Mouse (Mus musculus) gonadal fat pad, adult 2 months (tissue): Measurements from ENCODE around the gene Nop16. TPM values are rescaled to one million over a fixed set of nuclear protein-coding genes. Genes with fewer than 3 reads are reported as not detected.
"Not testable (repeated sequence)": the region's sequence is repeated elsewhere in the genome, so short reads cannot be mapped to it uniquely, and the experiment has no call there.

Source experiments
- DNase-seq: peaks from one replicate; pipeline ENCODE4 v3.0.0-alpha.2; 2012; ENCODE audit warnings: low read depth
- polyA plus RNA-seq: library from polyadenylated mRNA; depleted of rRNA; stranded (reverse); fragments of >200 nt; gene quantifications from 2 replicates; pipeline ENCODE4 v1.2.3, GENCODE M21; 2012; rRNA removed

The Nop16 gene
- polyA plus RNA-seq, result 9.0 and 10.0 TPM in 2 replicates

GRCm38 (mm10) chr13:54589996-54590951 is at the start of gene Nop16, which contains the start of gene Higd2a:
TSS of gene Nop16 (minus strand) at chr13:54590090.
TSS of gene Higd2a (plus strand) at chr13:54590207.
- DNase-seq, result peak; percentile 81

GRCm38 (mm10) chr13:54635011-54635410 is 45.1 kb upstream of the Nop16 start:
- peak; percentile 78 for DNase-seq

- no peak for DNase-seq
Observed at GRCm38 (mm10) chr13:54632731-54633277, 42.9 kb upstream of the Nop16 start.

DNA sequence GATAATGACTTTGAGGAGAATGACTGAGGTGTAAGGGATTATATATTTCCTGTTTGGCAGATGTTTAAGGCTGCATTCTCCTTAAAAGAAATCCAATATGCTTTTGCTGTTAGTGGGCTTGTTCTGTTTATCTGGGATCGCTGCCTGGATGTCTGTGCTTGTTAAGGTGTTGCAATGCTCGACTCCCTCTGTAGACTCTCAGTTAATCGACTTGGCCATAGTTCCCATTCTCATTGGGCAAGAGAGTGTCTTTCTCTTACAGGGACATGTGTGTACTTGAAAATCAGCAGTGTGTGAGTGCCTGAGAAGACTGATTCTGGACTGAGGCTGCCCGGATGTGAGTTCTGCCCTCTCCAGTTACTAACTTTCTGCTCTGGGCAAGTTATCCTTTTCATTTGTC is 39.2 kb upstream of the Nop16 start:
- peak; percentile 100 for DNase-seq

GRCm38 (mm10) chr13:54621960-54622521 is 32.2 kb upstream of the Nop16 start:
- no peak for DNase-seq

- DNase-seq, result no peak
Observed at GRCm38 (mm10) chr13:54621155-54621932, 31.5 kb upstream of the Nop16 start, which contains the start of gene Faf2. TSS of gene Faf2 (plus strand) at chr13:54621784.

DNA sequence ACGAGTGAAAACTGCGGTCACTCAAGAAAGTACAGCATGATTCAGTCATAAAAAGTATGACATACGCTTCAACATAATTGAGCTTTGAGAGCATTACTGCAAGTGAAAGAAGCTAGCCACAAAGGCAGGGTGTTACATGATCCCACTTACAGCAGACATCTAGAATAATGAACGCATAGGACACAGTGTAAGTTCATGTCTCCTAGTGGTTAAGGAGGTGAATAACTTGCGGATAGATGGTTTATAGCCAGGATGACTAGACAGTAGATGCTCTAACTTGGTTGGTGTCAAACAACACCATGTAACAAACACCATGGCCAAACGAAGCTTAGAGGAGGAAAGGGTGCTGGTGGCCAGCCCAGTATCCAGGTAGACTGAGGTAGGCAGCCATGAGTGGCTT is 27.1 kb upstream of the Nop16 start:
- no peak for DNase-seq

GRCm38 (mm10) chr13:54616307-54616706 is 26.4 kb upstream of the Nop16 start:
- DNase-seq, result no peak

DNA sequence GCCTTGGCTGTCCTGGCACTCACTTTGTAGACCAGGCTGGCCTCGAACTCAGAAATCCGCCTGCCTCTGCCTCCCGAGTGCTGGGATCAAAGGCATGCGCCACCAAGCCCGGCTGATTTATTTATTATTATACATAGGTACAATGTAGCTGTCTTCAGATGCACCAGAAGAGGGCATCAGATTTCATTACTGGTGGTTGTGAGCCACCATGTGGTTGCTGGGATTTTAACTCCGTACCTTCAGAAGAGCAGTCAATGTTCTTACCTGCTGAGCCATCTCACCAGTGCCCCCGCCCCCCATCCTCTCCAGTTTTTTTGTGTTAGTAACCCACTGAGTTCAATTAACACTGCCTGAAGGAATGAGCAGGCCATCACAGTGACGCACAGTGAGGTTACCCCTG is 23.3 kb upstream of the Nop16 start:
- not testable (repeated sequence) for DNase-seq

DNA sequence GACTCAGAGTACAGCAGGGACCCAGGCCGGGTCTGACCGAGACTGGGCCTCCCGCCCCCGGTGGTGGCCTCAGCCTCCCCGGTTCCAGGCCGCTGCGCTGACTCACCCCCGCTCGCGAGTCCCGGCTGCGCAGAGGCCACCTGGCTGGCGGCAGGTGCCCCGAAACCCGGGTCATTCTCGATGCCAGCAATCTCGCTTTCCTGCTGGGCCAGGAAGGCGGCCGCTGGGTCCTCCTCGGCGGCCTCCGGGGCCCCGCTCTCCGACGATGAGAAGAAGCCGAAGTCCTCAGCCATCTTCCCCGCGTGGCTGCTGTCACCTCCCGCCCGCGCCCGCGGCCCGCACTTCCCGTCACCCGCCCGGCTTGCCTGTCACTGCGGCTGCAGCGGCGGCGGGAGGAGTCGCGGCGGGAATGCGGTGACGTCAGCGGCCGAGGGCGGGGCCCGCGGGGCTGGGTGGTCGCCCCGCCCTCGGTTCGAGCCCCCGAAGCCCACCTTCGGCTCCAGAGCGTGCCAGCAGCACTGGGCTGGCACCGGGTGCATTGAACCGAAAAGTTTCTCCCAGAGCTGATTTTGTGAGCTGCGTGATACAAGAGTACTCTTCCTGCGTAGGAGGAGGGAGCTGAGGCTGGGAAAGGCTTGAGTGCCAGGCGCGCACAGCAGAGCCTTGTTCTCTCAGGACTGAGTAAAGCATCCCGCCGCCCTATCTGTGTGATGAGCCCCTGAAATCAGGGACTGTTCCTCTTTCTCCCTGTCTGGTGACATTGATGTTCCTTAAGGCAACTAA is 21.3 kb upstream of the Nop16 start, which contains the start of gene Cltb:
Cltb (minus strand) TSS at position 373 of the 783 bp plus-strand sequence.
- no peak for DNase-seq

- DNase-seq, result no peak
Observed at GRCm38 (mm10) chr13:54610613-54610971, 20.7 kb upstream of the Nop16 start.

DNA sequence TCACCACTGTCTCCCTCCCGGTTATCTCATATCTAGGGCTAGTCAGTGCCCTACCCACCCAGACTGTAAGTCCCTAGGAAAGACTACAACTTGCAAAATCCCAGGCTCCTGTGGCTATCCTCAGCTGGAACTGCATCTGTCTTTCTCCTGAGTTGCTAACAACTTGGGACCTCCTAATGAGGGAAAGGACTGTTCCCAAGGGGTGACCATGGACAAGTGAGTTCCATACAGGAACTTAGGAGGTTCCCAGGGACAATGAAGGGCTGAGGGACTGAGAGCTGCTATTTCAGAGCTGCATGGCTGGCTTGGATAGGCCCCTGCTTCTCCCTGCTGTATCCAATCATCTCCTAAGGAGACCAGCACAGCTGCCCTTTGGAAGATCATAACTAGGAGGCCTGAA is 19.4 kb upstream of the Nop16 start:
- DNase-seq, result no peak

- DNase-seq, result no peak
Observed at GRCm38 (mm10) chr13:54608666-54609065, 18.8 kb upstream of the Nop16 start.

GRCm38 (mm10) chr13:54608002-54608401 is 18.1 kb upstream of the Nop16 start:
- DNase-seq, result no peak

- no peak for DNase-seq
Observed at GRCm38 (mm10) chr13:54607204-54607603, 17.3 kb upstream of the Nop16 start.

DNA sequence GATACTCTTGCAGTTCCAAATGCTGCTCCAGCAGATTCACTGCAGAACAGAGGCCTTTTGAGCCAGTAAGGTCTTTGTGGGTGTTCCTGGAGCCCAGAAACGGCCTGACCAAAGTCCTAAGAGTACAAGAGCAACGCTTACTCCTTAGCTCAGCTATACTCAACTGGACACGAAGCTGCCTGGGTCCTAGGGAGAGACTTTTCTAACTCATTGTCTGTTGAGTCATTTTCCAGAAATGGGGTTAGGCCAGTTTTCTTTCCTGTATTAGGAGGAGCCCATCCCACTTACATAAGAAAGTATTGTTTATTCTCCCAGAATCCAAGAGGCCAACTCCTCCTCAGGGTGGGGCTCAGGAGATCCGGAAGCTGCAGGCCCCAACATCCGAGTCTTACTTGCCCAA is 15.5 kb upstream of the Nop16 start:
- DNase-seq, result no peak

DNA sequence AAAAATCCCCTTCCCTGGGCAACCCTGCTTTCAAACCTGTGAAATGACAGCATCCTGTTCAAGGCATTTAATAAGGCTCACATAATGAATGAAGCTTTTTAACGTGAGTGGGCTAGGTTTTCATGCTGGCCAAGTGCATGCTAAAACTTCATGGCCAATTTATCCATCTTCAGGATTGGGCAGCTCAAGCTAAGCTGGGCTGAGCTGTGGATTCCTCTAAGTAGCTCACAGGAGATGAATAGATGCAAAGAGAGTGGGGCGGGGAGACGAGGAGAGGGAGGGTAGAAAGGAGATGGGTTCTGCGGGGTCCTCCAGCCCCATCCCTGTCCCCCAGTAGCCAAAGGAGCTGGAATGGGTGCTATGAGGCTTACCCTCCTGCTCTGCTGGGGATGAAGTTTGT is 14.3 kb upstream of the Nop16 start:
- no peak for DNase-seq

DNA sequence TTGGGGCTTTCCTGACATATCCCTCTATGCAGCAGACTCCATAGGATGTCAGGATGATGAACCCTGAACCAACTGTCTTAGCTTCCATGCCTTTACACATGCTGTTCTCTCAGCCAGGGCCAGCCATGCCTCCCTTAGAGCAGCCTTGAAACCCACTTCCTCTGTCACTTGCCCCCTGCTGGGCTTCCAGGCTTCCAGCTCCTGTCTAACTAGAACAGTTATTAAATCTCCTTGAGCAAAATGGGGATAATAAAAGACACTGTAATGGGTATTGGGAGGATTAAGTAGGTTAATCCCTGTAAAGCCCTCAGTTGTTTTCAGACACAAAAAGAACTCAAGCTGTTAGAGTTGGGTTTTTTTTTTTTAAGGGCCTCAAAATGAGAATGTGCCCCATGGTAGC is 13.6 kb upstream of the Nop16 start:
- DNase-seq, result no peak

- DNase-seq, result no peak
Observed at GRCm38 (mm10) chr13:54602639-54603111, 12.8 kb upstream of the Nop16 start.

- DNase-seq, result no peak
Observed at GRCm38 (mm10) chr13:54598622-54599143, 8.8 kb upstream of the Nop16 start.

DNA sequence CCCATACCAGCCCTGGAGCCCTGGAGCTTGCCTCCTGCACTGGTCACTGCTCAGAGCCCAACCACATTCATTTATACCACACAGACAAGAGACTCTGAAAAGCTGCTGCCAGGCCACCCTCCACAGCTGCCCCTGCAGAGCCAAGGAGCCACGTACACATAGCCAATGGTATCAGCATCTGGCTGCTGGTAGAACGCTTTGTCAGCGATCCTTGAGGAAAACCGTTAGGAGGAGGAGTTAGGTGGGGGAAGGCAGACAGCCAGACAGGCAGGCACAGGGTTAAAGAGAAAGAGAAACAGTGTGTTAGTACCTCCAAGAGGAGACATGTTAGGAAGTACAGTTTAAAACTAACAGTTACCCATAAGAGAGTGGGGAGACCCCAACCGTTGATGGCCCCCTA is 7.0 kb upstream of the Nop16 start:
- no peak for DNase-seq
